Mouse (Mus musculus): Measurements from ENCODE around the gene Birc7.
A peak's percentile ranks its signal among the peaks of the same experiment; 100 is the strongest.

Gene Birc7

GRCm38 (mm10) chr2:180905556-180906221, 23.1 kb upstream of the Birc7 start:
- DNase-seq (ENCODE audit: low spot score) = no peak

GRCm38 (mm10) chr2:180910928-180911327, 17.9 kb upstream of the Birc7 start:
- no peak for DNase-seq (ENCODE audit: low spot score)

GRCm38 (mm10) chr2:180915886-180916433, 12.9 kb upstream of the Birc7 start:
- peak; percentile 74 for DNase-seq (ENCODE audit: low spot score)

GRCm38 (mm10) chr2:180919913-180920809, 8.7 kb upstream of the Birc7 start:
- peak; percentile 50 for DNase-seq (ENCODE audit: low spot score)

GRCm38 (mm10) chr2:180920810-180921400, 7.9 kb upstream of the Birc7 start, which contains the start of gene Ythdf1:
Gene Ythdf1, minus strand, starts transcription at chr2:180920949.
- peak; percentile 99 for DNase-seq (ENCODE audit: low spot score)

GRCm38 (mm10) chr2:180922739-180923138, 6.1 kb upstream of the Birc7 start:
- peak; percentile 16 for DNase-seq (ENCODE audit: low spot score)

GRCm38 (mm10) chr2:180925176-180925575, 3.6 kb upstream of the Birc7 start:
- DNase-seq (ENCODE audit: low spot score) = peak; percentile 80

GRCm38 (mm10) chr2:180932418-180932817, 3.6 kb downstream of the Birc7 start:
- DNase-seq (ENCODE audit: low spot score) = peak; percentile 30

- DNase-seq (ENCODE audit: low spot score) = no peak
Measured at GRCm38 (mm10) chr2:180940187-180940586, 11.4 kb downstream of the Birc7 start.

- DNase-seq (ENCODE audit: low spot score) = peak; percentile 82
Measured at GRCm38 (mm10) chr2:180941869-180942268, 13.0 kb downstream of the Birc7 start.

- no peak for DNase-seq (ENCODE audit: low spot score)
Measured at GRCm38 (mm10) chr2:180949947-180950346, 21.1 kb downstream of the Birc7 start.

- DNase-seq (ENCODE audit: low spot score) = no peak
Measured at GRCm38 (mm10) chr2:180952731-180953171, 23.9 kb downstream of the Birc7 start.

- DNase-seq (ENCODE audit: low spot score) = no peak
Measured at GRCm38 (mm10) chr2:180953638-180954037, 24.8 kb downstream of the Birc7 start.

- DNase-seq (ENCODE audit: low spot score) = peak; percentile 61
Measured at GRCm38 (mm10) chr2:180954061-180955047, 25.5 kb downstream of the Birc7 start, which contains the start of gene Nkain4. Gene Nkain4, minus strand, starts transcription at chr2:180954699.

GRCm38 (mm10) chr2:180959605-180960004, 30.8 kb downstream of the Birc7 start:
- DNase-seq (ENCODE audit: low spot score) = no peak

GRCm38 (mm10) chr2:180960187-180960586, 31.4 kb downstream of the Birc7 start:
- no peak for DNase-seq (ENCODE audit: low spot score)

- no peak for DNase-seq (ENCODE audit: low spot score)
Measured at GRCm38 (mm10) chr2:180962616-180963308, 33.9 kb downstream of the Birc7 start.

- DNase-seq (ENCODE audit: low spot score) = peak; percentile 81
Measured at GRCm38 (mm10) chr2:180963956-180964355, 35.1 kb downstream of the Birc7 start.

- DNase-seq (ENCODE audit: low spot score) = peak; percentile 79
Measured at GRCm38 (mm10) chr2:180966092-180966882, 37.5 kb downstream of the Birc7 start.

Measured in MN1 (cell line).